Mouse (Mus musculus) B cell, adult 2 months (primary cell): Measurements from ENCODE around the gene Nrxn3.

ENCODE experiments used
- DNase-seq, 2 experiments: peaks; one replicate each; pipeline ENCODE4 v3.0.0; 2022

Gene Nrxn3

GRCm38 (mm10) chr12:89364850-89365249 lies 642.2 kb downstream of the Nrxn3 start:
- DNase-seq: no peak

GRCm38 (mm10) chr12:89369939-89370338 lies 647.3 kb downstream of the Nrxn3 start:
- DNase-seq: no peak

GRCm38 (mm10) chr12:89376600-89376999 lies 653.9 kb downstream of the Nrxn3 start:
- no peak for DNase-seq

GRCm38 (mm10) chr12:89377051-89377643 lies 654.5 kb downstream of the Nrxn3 start:
- DNase-seq: no peak

GRCm38 (mm10) chr12:89377687-89378086 lies 655.0 kb downstream of the Nrxn3 start:
- DNase-seq: no peak

GRCm38 (mm10) chr12:89383254-89383653 lies 660.6 kb downstream of the Nrxn3 start:
- DNase-seq: no peak

GRCm38 (mm10) chr12:89395121-89395792 lies 672.6 kb downstream of the Nrxn3 start:
- no peak for DNase-seq

GRCm38 (mm10) chr12:89436519-89436918 lies 713.8 kb downstream of the Nrxn3 start:
- DNase-seq: no peak

- DNase-seq: no peak
Observed at GRCm38 (mm10) chr12:89442323-89443038, 719.8 kb downstream of the Nrxn3 start.

GRCm38 (mm10) chr12:89450667-89451298 lies 728.1 kb downstream of the Nrxn3 start:
- DNase-seq: peak; percentile 1

GRCm38 (mm10) chr12:89470226-89470625 lies 747.5 kb downstream of the Nrxn3 start:
- no peak for DNase-seq

- DNase-seq: no peak
Observed at GRCm38 (mm10) chr12:89471289-89471688, 748.6 kb downstream of the Nrxn3 start.

GRCm38 (mm10) chr12:89471874-89472273 lies 749.2 kb downstream of the Nrxn3 start:
- no peak for DNase-seq

- peak; percentile 1 to 5 for DNase-seq
Observed at GRCm38 (mm10) chr12:89479096-89479495, 756.4 kb downstream of the Nrxn3 start.

- no peak for DNase-seq
Observed at GRCm38 (mm10) chr12:89482223-89482622, 759.5 kb downstream of the Nrxn3 start.

GRCm38 (mm10) chr12:89504026-89504425 lies 781.4 kb downstream of the Nrxn3 start:
- no peak for DNase-seq

- no peak for DNase-seq
Observed at GRCm38 (mm10) chr12:89505121-89505764, 782.6 kb downstream of the Nrxn3 start.

GRCm38 (mm10) chr12:89508970-89509369 lies 786.3 kb downstream of the Nrxn3 start:
- no peak for DNase-seq

- no peak for DNase-seq
Observed at GRCm38 (mm10) chr12:89513759-89514158, 791.1 kb downstream of the Nrxn3 start.

GRCm38 (mm10) chr12:89516046-89516445 lies 793.4 kb downstream of the Nrxn3 start:
- no peak for DNase-seq

GRCm38 (mm10) chr12:89530679-89531350 lies 808.1 kb downstream of the Nrxn3 start:
- no peak for DNase-seq

- no peak for DNase-seq
Observed at GRCm38 (mm10) chr12:89551291-89551690, 828.6 kb downstream of the Nrxn3 start.
